Mouse (Mus musculus): ENCODE results near the gene Tenm2.

Gene Tenm2

DNA sequence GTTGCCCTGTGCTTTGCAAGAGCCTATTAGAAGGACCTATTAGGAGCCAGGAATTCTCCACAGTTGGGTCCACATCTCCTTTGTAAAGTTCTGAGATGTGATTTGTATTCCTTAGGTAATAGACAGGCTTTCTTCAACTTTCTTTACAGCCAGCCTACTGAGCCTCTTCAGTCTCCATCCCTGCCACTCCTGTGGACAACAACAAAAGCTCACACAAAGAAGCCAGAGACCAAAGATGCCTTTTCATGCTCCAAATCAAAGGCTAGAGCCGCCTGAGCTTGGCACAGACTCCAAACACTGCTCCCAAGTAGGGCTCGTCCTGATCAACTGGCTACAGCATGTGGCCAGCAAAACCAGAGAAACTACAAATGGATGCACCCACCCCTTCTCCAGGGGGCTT is 333.5 kb downstream of the Tenm2 start:
- no peak for DNase-seq (ENCODE audit: low read depth, low spot score)

DNA sequence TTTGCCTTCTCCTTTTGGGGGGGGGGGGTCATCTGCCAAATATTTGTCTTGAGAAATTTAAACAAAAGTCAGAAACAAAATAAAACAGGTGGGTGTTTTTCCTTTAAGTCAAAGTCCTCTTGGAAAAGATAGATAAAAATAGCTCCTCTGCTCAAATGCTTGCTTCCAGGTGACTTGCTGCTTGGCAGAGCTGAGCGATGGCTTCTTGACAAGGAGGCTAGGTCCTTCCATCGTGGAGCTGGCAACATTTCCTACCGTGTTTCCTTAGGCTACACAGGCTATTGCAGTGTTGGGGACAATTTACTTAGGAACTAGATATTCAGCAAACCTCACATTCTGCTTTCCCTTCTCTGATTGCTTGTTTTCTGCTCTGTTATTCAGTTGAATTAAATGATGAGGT is 342.7 kb downstream of the Tenm2 start:
- DNase-seq (ENCODE audit: low read depth, low spot score): no peak

DNA sequence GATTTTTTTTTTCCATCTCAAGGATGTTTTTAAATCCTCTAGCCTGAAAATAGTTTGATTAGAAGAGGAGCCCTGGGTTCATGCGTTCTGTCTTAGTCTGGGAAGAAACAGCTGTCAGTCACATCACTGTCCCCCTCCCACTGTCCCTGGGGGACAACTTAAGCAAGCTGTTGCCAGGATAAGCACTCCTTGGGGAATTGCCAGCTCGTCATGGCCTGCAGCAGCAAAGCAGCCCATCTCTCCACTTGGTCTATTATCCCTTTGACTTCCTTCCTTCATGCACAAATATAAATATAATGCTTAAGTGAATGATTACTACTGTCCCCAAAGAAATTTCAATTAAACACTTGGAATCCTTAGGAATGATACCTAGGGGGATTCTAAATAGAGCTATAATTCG is 344.7 kb downstream of the Tenm2 start:
- DNase-seq (ENCODE audit: low read depth, low spot score): no peak

DNA sequence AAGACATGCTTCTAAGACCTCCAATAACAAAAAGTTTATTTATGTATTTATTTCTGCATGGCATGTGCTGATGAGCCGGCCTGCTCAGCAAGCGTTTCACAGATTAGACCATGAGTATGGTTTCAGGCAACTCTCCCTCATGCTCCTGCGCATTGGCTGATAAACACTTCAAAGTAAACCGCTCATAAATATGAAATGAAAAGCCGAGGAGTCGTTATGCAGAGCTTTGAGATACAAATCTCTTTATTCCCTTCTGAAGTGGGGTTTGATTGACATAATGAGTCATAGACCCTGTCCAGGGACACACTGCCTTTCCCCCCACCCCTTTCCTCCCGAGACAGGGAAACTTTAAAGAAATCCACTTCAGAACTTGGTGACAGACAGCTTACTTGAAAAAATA is 348.3 kb downstream of the Tenm2 start:
- no peak for DNase-seq (ENCODE audit: low read depth, low spot score)

DNA sequence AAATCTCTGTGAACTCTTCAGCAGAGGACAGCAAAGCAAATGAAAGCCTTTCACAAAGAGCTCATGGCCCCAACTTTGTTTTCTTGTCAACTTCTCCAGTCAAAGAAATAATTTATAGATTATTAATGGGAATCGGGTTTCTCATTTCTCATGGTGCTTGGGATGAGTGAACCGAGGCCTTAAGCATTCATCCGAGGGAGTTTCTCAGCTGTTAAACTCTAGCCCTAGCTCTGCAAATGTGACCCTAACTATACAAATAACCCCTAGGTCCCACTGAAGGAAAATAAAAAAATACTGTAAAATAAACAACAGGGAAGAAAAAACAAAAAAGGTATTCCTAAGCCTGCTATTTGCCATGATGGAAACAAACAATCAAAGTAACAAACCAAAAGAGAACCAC is 349.6 kb downstream of the Tenm2 start:
- DNase-seq (ENCODE audit: low read depth, low spot score): no peak

DNA sequence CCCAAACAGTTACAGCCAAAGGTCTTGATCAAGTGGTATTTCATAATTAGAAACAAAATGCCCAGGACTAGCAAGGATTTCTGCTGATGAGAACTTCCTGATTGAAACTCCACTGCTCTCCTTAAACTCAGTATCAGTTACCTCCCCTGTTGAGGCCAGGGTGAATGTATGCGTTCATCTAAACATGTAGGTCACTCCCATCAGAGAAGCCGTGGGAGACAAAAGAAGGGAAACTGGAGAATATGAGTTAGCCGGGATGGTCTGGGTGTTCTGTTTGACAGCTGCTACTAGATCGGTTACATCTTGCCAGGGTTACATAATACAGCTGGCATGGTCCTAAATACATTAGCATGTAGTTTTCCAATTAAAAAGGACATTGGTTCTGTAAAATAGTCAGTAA is 362.8 kb downstream of the Tenm2 start:
- DNase-seq (ENCODE audit: low read depth, low spot score): no peak

DNA sequence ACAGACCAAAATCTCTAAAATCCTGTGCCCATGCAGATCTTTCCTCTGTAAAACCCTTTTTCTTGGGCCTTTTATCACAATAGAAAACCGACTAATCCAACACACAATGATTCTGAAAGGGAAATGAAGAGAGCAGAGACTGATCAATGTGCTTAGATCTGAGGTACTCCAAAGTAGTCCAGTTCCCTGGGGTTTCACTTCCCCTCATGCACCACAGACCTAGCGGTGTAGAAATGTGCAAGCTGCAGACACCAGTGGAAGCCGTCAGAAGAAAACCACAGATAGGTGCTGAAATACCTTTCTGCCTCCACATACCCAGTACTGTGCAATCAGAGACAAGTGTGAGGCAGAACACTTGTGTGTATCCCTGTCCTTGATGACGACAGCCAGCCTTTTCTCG is 365.2 kb downstream of the Tenm2 start:
- no peak for DNase-seq (ENCODE audit: low read depth, low spot score)

DNA sequence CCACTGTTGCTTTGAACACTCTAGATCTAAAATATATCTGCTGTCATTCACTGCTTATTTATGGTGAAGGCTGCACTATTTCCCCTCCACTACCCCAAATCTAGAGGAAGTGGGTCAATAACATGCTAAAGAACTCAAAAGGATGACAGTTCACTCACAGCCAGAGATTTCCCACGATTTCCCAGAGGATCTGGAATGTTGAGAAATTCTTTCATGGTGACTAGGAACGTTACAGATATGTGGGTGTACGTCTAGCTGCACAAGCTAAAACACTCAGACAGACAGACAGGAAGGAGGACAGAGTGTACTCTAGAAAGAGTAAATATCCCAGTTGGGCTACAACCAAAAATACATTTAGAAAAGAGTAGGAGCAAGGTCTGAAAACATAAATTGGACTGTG is 384.1 kb downstream of the Tenm2 start:
- no peak for DNase-seq (ENCODE audit: low read depth, low spot score)

DNA sequence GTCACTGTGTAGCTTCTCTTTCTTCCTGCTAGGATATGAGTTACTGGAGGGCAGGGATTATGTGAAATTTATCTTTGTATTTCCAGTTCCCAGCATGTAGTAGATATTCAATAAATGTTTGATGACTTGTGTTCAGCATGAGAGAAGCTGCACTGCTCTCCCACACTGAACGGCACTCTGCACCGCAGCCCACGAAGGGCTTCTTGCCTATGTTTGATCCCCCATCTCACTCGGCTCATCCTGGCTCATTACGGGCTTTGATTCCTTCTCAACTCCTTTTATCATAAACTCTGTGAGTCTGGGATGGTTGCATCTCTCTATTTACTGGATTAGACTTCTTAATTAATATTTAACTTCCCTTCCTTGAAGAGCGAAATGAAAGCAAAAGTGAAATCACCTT is 388.3 kb downstream of the Tenm2 start:
- DNase-seq (ENCODE audit: low read depth, low spot score): no peak

DNA sequence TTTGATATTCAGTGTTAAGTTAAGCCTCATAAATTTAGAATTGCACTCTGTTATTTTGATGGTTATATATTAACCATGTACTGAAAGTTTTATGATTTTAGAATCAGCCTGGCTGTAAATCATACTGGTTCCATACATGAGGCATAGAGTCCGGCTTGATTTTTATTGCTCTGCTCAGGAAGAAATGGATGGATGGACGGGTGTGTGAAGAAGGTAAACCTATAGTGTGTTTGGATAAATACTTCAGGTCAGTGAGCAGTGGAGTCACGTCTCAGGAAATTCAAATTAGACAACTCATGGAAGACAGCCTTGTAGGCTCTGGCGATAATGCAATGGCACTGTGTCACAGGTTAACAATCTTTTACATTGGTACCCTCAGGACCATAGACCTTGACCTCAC is 402.9 kb downstream of the Tenm2 start:
- DNase-seq (ENCODE audit: low read depth, low spot score): no peak

DNA sequence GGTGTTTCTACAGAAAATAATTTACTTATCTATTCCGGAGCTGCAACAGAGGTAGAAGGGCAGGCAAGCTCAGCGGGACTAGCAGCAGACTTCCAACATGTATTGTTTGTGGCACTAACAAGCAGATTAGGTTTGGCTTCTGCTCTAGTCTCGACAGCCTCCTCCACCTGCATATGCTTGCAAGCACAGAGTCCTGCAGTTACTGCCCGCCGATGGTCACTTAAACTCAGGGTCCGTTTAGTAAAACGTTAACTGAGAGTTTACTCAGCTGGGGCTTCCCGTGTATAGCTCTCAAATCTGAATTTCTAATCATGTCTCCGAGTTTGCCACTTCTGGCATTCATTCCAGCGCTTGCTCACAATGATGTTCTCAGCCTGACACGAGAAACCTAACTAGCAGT is 404.3 kb downstream of the Tenm2 start:
- DNase-seq (ENCODE audit: low read depth, low spot score): no peak

DNA sequence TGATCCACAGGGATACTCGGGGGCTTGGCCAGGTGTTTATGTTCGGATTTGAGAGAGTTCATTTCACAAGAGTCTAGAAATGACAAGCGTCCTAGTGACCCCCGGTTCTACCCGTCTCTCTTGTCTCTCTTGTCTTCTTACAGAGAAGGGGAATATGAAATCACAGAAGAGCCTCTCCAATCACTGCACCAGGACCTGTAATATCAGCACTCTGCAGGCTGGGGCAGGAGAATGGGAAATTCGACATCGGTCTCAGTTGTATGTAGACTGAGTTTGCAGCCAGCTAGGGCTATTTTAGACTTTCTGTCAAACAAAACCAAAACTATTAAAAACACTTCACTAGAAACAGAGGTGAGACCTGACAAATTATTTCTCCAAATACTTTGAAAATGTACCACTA is 411.1 kb downstream of the Tenm2 start:
- no peak for DNase-seq (ENCODE audit: low read depth, low spot score)

DNA sequence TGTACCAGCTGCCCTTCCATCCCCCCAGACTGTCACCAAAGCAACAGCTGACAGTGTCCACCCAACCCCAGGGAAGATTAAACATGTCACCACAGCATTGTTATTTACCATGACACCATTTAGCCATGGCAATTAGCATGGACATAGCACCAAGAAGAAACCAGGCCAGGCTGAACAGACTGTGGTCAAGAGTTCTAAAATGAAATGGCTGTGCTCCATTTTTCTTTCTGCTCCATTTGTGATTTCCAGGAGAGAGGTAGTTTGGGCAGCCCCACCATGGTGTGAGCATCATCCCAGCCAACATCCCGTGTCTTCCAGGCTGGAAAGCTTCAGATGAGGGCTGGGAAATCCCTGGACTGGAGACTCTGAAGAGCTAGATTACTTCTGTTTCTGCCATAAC is 431.1 kb downstream of the Tenm2 start:
- no peak for DNase-seq (ENCODE audit: low read depth, low spot score)

DNA sequence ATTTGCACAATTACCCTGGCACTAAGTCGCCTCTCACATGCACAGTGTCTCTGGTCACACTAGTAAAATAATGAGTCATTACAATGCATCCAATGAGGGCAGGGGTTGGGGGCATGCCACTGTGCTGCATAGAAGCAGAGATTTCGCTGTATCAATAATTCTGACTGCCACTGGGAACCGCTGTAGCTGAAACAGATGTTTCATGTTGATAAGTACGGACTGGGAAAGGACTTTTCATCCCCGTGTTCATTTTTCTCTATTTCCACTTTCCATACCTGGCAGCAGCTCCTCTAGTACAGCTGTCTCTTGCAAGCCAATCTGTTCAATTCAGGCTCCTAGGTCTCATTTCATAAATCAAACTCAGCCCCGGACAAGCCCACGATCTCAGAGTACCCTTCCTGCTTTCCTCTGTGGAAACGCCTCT is 433.5 kb downstream of the Tenm2 start:
- DNase-seq (ENCODE audit: low read depth, low spot score): no peak

DNA sequence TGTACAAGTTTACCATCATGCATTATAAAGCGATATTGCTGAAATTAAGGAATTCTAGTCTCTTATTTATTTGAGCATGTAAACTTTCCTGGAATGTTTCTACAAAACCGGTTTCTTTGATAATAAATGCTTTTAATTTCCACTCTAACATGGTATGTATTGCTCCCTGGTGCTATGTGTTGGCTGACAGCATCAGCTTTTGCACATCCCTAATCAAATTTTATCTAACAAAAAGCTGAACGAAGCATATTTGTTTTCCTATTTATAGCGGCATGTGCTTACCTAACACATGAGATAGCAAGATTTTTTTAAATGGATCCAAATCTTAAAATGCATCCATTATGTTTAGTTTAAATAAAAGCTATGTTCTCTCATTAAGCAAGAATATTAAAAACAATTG is 434.1 kb downstream of the Tenm2 start:
- DNase-seq (ENCODE audit: low read depth, low spot score): no peak

DNA sequence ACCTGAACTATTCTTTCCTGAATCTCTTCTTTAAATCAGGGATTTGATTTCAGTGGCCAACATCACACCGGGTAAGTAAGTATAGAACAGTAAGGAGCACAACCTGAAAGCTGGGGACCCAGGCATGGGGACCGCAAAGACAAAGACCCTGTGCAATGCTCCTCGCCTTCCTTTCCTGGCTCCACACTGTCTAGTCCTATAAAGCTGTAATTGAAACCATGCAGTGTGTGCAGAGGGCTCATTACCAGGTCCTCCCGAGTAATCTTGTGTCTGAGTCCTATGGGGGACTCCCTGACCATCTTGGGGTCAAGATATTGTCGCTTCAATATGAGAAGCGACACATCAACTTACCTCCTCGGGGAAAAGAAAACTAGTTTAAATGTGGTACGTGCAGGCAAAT is 436.4 kb downstream of the Tenm2 start:
- no peak for DNase-seq (ENCODE audit: low read depth, low spot score)

DNA sequence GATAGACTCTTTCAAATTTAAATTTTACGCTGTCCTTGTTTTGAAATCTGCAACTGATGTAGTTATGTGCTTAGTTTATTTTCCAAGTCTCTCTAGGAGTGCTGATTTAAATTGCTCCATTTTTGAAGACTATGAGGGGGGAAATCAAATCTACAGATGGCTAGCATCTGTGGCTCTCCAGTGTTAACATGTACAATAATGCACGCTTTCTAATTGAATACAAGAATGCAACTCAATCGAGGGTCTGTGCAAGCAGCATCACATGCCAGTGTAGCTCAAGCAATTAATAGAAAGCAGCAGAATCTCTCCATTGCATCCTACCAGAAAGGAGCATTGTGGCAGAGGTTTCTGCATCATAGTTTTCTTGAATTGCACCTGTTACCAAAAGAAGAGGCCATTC is 477.8 kb downstream of the Tenm2 start:
- no peak for DNase-seq (ENCODE audit: low read depth, low spot score)

DNA sequence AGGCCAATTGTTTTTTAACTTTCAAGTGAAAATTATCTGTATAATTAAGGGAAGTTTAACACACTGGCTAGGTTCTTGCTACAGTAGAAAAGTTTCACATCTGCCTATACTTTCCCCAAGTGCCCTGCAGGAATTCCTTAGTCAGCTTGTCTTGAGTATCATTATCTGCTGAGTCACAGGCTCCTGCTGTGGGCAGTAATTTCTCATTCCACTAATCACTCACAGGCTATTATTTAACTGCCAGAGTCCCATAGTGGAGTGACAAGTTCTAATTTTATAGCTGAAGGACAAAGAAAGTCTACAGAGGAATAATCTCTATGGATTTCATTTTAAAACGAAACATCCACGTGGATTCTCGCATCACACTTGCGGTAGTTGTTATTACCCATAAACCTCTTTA is 489.5 kb downstream of the Tenm2 start:
- DNase-seq (ENCODE audit: low read depth, low spot score): no peak

DNA sequence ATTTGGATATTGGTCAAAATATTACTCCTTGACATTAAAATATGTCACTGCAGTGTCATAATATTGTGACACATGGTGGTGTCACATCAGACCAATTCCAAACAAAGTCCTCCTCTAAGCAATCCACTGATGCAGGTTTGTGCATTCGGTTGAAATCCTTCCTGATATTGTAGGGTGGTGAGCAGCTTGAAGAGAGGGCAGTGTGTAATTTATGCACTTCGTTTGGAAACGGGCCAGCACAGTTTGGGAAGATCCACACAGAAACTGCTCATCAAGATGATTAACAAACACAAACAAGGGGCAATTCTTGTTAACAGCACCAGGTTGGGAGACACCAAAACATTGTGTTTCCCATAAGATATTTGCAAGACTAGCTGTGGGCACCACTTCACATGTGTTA is 508.0 kb downstream of the Tenm2 start:
- DNase-seq (ENCODE audit: low read depth, low spot score): no peak

DNA sequence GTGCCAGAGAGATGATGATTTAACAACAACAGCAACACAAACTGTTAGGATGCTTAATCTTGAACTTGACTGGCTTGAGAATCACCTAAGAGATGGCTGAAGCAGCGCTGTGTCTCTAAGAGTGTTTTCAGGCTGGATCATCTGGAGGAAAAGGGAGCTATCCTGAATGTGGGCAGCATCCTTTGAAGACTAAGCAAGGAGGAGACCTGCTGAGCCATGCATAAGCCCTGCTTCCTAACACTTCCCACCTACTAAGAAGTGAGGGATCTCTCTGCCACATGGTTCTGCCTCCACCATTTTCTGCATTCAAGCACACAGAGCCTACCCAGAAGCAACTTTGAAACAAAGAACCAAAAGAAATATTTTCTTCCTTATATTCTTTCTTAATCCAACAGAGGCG is 532.9 kb downstream of the Tenm2 start:
- no peak for DNase-seq (ENCODE audit: low read depth, low spot score)

DNA sequence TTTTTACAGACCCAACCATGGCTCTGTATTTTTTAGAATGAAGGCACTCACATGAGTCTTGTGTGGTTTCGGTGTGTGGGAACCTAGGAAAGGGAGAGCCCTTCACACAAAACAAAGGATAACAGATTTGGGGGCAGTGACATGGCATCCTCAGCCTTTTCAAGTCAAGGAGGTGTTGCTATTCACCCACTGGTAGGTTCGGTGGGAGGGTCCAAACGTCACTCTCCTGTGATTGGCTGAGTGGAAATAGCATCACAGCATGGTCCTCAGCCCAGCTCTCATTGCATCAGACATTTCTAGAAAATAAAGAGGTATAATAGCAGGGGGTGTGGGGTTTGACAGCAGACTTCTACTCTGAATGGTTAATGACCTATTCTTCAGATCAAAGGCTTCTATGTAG is 534.8 kb downstream of the Tenm2 start:
- DNase-seq (ENCODE audit: low read depth, low spot score): no peak

DNA sequence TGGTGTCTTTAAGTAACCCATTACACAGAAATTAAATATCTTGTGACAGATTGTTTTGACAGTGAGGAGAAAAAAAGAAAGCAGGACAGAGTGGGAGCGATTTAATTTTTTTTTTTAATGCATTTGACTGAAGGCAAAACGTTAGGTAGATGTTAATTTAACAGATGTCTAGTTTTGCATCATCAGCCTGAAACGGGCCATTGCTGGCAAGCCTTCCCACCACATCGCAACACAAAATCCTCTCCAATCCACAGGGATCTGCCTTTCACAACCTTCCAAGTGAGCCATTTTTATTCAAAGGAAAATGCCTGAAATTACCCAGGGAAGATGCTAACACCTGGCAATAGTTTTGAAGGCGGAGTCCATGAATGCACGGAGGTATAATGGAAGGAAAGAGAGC is 535.6 kb downstream of the Tenm2 start:
- DNase-seq (ENCODE audit: low read depth, low spot score): no peak

DNA sequence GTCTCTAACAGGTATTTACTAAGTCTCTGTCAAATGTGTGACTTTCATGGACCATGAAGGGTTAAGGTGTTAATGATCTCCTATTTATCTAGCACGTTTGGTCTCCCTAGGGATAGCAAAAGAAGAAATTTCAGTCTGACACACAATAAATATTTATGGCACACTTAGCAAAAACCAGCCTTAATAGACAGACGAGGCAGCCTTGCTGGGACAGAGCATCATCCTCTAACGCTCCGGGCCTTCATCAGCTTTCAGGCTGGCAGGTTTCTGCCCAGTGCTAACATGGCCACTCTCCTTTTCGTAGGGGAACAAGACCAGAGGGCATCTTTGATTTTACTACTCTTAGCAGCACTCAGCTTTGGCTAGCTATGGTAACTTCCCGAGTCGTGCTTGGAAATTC is 537.5 kb downstream of the Tenm2 start:
- DNase-seq (ENCODE audit: low read depth, low spot score): no peak

DNA sequence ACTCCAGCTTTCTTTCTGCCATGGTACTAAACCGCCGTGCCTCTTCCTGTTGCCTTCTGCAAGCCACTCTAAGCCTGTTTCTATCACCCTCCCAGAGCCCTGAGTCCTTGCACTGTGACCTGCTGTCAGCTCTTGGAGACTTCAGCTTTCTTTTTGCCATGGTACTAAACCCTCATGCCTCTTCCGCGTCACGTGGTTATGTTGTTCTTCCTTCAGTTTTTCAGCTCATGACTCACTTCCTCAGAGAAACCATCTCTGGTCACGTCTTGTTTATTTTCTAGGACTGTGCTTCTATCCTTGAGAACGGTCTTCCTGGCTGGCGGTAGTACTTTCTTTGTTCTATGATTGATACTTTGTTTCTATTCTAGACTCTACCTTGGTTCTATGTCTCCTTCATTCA is 537.9 kb downstream of the Tenm2 start:
- DNase-seq (ENCODE audit: low read depth, low spot score): no peak

DNA sequence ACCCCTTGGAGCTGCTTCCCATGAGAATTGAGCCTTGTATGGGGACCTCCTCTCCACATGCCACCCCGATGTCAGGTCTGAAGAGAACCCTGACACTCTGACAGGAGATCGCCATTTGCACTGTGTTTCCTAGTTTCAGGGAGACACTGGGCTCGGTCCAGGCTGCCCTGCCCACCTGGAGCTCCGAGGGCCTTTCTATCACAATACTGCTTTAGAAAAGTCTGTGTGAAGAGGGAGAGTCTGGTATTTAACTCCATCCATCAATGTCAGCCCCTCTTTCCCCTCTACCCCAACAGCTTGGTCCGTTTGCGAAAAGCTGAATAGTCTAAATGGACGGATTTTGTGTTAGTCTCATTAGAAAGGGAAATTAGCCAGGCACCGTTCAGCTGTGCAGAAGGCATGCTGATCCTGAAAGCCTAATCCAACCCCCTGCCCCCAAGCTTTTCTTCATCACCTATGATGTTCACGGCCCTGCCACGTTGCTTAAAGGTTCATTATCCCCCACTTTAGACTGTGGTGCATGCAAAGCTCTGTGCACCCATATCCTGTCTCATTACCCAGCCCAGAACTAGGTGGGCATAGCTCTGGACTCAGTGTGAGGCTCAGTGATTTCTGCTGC is 538.6 kb downstream of the Tenm2 start:
- no peak for DNase-seq (ENCODE audit: low read depth, low spot score)

All from ES-CJ7 (cell line).